Mouse (Mus musculus) embryonic fibroblast, embryonic 13.5 days (primary cell): ENCODE measurements around the gene Asap2. TPM values are rescaled to one million over a fixed set of nuclear protein-coding genes. Genes with fewer than 3 reads are reported as not detected.

ENCODE experiments used
- H3K27ac ChIP-seq: 2 replicates; pipeline ENCODE4 v1.5.1; 2012; ENCODE audit warnings: low read length, control low read depth, inconsistent platforms; ENCODE audit not compliant: insufficient read depth
- H3K4me1 ChIP-seq: 2 replicates; pipeline ENCODE4 v1.6.1; 2011; ENCODE audit warnings: low read length; ENCODE audit not compliant: control insufficient read depth, insufficient read depth
- H3K4me3 ChIP-seq: 2 replicates; pipeline ENCODE4 v1.5.1; 2011; ENCODE audit warnings: mild to moderate bottlenecking, control low read depth, low read length; ENCODE audit not compliant: insufficient read depth
- CTCF ChIP-seq: IDR thresholded peaks from 2 replicates; pipeline ENCODE4 v1.5.1; 2011; ENCODE audit warnings: mild to moderate bottlenecking, control low read depth, low read length, moderate library complexity, borderline replicate concordance; ENCODE audit not compliant: insufficient read depth
- POLR2A ChIP-seq: IDR thresholded peaks from 2 replicates; pipeline ENCODE4 v1.6.1; 2011; ENCODE audit warnings: low read depth, mild to moderate bottlenecking, control low read depth, low read length, moderate library complexity
- polyA plus RNA-seq: library from polyadenylated mRNA; stranded (reverse); fragments of >200 nt; gene quantifications from 2 replicates; pipeline ENCODE4 v1.2.4, GENCODE M21; 2011; ENCODE audit warnings: low read depth; ENCODE audit not compliant: missing spikeins, insufficient read length

Asap2 gene
- polyA plus RNA-seq, 1 experiment, result 7.9 TPM

GRCm38 (mm10) chr12:21227076-21227980 is 237.1 kb downstream of the Asap2 start:
- TF ChIP-seq POLR2A (no peak), CTCF (no peak)
- Histone ChIP-seq H3K27ac (no peak overlapping the region), H3K4me3 (no peak overlapping the region), H3K4me1 (peaks cover 7% of the 10 kb centered on the region; the same call in 1 of the 2 replicates)

- H3K27ac ChIP-seq, result no peak overlapping the region
- peaks cover 7% of the 10 kb centered on the region; the same call in 1 of the 2 replicates for H3K4me1 ChIP-seq
- TF ChIP-seq CTCF (no peak), POLR2A (no peak)
- no peak overlapping the region for H3K4me3 ChIP-seq
Measured at GRCm38 (mm10) chr12:21228650-21229049, 238.4 kb downstream of the Asap2 start.

DNA sequence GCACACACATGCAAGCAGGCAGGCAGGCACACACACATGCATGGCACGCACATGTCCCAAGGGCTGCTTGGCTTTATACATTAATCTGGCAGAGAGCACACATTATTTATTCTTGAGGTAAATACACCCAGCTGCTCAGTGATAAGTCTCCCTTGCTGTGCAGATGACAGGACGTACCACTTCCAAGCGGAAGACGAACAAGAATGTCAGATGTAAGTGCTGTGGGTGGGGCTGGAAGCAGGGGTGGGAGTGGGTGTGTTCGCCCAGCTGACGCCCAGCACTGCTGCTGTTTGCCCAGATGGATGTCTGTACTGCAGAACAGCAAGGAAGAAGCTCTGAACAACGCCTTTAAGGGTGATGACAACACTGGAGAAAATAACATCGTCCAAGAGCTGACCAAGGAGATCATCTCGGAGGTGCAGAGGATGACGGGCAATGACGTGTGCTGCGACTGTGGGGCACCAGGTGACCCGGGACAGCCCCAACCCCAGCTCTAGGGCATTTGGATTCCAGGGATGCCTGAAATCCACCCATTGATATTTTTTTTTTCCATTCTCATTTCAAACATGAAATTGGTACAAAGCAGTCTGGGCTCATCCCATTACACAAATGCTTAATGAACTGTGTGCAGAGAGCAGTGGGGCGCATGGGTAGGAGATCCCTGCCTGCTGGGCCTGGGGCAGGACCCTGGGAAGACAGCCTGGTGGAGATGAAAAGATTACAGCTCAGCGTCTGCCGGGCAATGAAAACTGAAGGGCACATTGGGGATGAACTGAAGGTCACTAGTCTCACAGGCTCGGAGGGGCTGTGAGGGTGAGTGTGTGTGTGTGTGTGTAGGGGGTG is 239.0 kb downstream of the Asap2 start:
- TF ChIP-seq CTCF, result no peak
- TF ChIP-seq POLR2A, result no peak
- H3K4me1 ChIP-seq, result peaks cover 7% of the 10 kb centered on the region; the same call in 1 of the 2 replicates
- H3K27ac ChIP-seq, result no peak overlapping the region
- H3K4me3 ChIP-seq, result no peak overlapping the region

- no peaks in the 10 kb centered on the region for H3K4me1 ChIP-seq
- no peak overlapping the region for H3K4me3 ChIP-seq
- no peak for TF ChIP-seq CTCF
- no peak for TF ChIP-seq POLR2A
- no peak overlapping the region for H3K27ac ChIP-seq
Measured at GRCm38 (mm10) chr12:21233727-21234126, 243.5 kb downstream of the Asap2 start.

DNA sequence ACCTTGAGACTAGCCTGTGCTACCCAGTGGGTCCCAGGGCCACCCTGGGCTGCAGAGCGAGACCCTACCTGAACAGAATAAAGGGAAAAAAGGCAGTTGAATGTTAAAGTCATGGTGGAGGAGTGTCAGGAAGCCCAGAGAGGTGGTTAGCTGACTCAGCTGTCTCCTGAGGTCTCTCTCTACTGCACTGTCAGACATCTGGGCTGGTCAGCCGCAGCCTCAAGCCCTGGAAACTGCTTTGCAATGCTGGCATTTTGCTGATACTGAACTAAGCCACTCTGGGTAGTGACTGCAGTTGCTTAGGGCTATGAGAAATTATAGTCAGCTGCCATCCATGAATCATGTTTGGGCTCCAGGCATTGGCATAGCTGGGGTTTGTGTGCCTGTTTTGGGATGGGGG is 244.3 kb downstream of the Asap2 start:
- no peak for TF ChIP-seq CTCF
- TF ChIP-seq POLR2A, result no peak
- Histone ChIP-seq H3K27ac (no peak overlapping the region), H3K4me1 (no peaks in the 10 kb centered on the region), H3K4me3 (no peak overlapping the region)

GRCm38 (mm10) chr12:21241965-21242364 is 251.7 kb downstream of the Asap2 start:
- Histone ChIP-seq H3K4me1 (no peaks in the 10 kb centered on the region), H3K4me3 (no peak overlapping the region), H3K27ac (no peak overlapping the region)
- TF ChIP-seq POLR2A (no peak), CTCF (no peak)

GRCm38 (mm10) chr12:21244375-21244960 is 254.2 kb downstream of the Asap2 start:
- Histone ChIP-seq H3K27ac (no peak overlapping the region), H3K4me1 (no peaks in the 10 kb centered on the region), H3K4me3 (no peak overlapping the region)
- no peak for TF ChIP-seq POLR2A
- TF ChIP-seq CTCF, result no peak

- TF ChIP-seq CTCF (no peak), POLR2A (no peak)
- Histone ChIP-seq H3K27ac (no peak overlapping the region), H3K4me1 (no peaks in the 10 kb centered on the region), H3K4me3 (no peak overlapping the region)
Measured at GRCm38 (mm10) chr12:21247711-21248392, 257.6 kb downstream of the Asap2 start.
